10 mouse cellular contexts compared by ENCODE assay signal in genomic region chr19:45116798-45117197, GRCm38 (mm10). TPM values are rescaled to one million over a fixed set of nuclear protein-coding genes. Genes with fewer than 3 reads are reported as not detected.
DNase-seq lines count a peak whose midpoint lies in the region; ATAC-seq and TF ChIP-seq lines count a peak whose summit lies in the region.
"Had no signal": no experiment of that assay in that cellular context is flagged by ENCODE, and none has a peak within 500 bp of the region (broad histone marks: within the 10 kb centered on the region; RNA-seq: fewer than 3 reads in every experiment).

No protein-coding gene starts in this region.

- H3K9me3 ChIP-seq in heart, embryonic 10.5 days, result no peaks in the 10 kb centered on the region
- no peaks in the 10 kb centered on the region for H3K9me3 ChIP-seq in liver, embryonic 14.5 days (ENCODE audit: control insufficient read depth, low read length)
- H3K9me3 ChIP-seq: neural tube, embryonic 12.5 days had no signal

- TF ChIP-seq EP300 in liver, embryonic 14.5 days (IDR thresholded peaks at IDR 0.05; ENCODE audit: low read depth), result no peak

- H3K27me3 ChIP-seq in heart, embryonic 10.5 days (ENCODE audit: insufficient read depth, poor library complexity, severe bottlenecking), result peaks cover 58% of the 10 kb centered on the region
- no peaks in the 10 kb centered on the region for H3K27me3 ChIP-seq in liver, embryonic 14.5 days (ENCODE audit: control insufficient read depth, insufficient read depth, low read length)

- ATAC-seq in liver, embryonic 14.5 days (ENCODE audit: insufficient read depth), result no peak

- H3K36me3 ChIP-seq in heart, embryonic 10.5 days, result no peaks in the 10 kb centered on the region
- H3K36me3 ChIP-seq in liver, embryonic 14.5 days (replicated peaks; ENCODE audit: control insufficient read depth, insufficient read depth, low read depth), result no peaks in the 10 kb centered on the region
- H3K36me3 ChIP-seq: neural tube, embryonic 12.5 days had no signal

- no peak overlapping the region for H3K27ac ChIP-seq in heart, embryonic 10.5 days
- H3K27ac ChIP-seq in liver, embryonic 14.5 days, result no peak overlapping the region
- H3K27ac ChIP-seq: neural tube, embryonic 12.5 days had no signal

- DNase-seq in heart, adult 18-20 months, result peak; percentile 14 to 62
- no peak for DNase-seq in heart, embryonic 10.5 days (ENCODE audit: low spot score)
- DNase-seq in right cerebral cortex, adult 18-20 months, result peak; percentile 17
- DNase-seq in right cerebral cortex, postnatal 36 days (ENCODE audit: low spot score in 2 of 2), result no peak
- peak; percentile 43 for DNase-seq in adrenal gland, postnatal 14 days
- DNase-seq in frontal cortex, postnatal 25 days (ENCODE audit: low spot score in 2 of 2), result peak; percentile 4 to 9
- peak in 1 of 3 experiments; percentile 15 for DNase-seq in liver, embryonic 14.5 days (ENCODE audit: low read depth in 3 of 3, low spot score in 3 of 3)
- DNase-seq in thymus, postnatal 4 days, result peak; percentile 42

- peak; percentile 58 for TF ChIP-seq CTCF in liver, embryonic 14.5 days (IDR thresholded peaks at IDR 0.05; ENCODE audit: low read depth)

- H3K4me3 ChIP-seq in heart, embryonic 10.5 days, result no peak overlapping the region
- H3K4me3 ChIP-seq in liver, embryonic 14.5 days (ENCODE audit: insufficient read depth in 1 of 2, low read depth in 2 of 2, low read length in 2 of 2), result no peak overlapping the region
- H3K4me3 ChIP-seq: neural tube, embryonic 12.5 days had no signal

- no peak overlapping the region for H3K4me2 ChIP-seq in liver, embryonic 14.5 days (ENCODE audit: low read depth)
- H3K4me2 ChIP-seq: neural tube, embryonic 12.5 days had no signal

- 46% methylated on average over 1 of the region's 1 CpGs for WGBS in heart, embryonic 10.5 days
- WGBS in liver, embryonic 14.5 days (ENCODE audit: insufficient replicate concordance), result 43% methylated on average over 1 of the region's 1 CpGs

- H3K4me1 ChIP-seq in heart, embryonic 10.5 days, result peaks cover 28% of the 10 kb centered on the region
- no peaks in the 10 kb centered on the region; a peak in 2 of 4 replicates for H3K4me1 ChIP-seq in liver, embryonic 14.5 days (replicated peaks; ENCODE audit: control insufficient read depth in 2 of 2, insufficient read depth in 2 of 2, low read length in 1 of 2)

- H3K9ac ChIP-seq in liver, embryonic 14.5 days (replicated peaks), result no peak overlapping the region
- H3K9ac ChIP-seq: neural tube, embryonic 12.5 days had no signal

RNA-seq across cellular contexts. Expression of gene Tlx1, which starts 33.7 kb away (rescaled TPM):
- not detected for total RNA-seq in heart, adult 18-20 months (2021)
- polyA plus RNA-seq in heart, embryonic 10.5 days (2016; fragmentation: Nextera tagmentation; extraction: Ambion mirVana), result 1.0 and 4.1 TPM in 2 replicates
- 0.44 TPM in 1 of 2 replicates, not detected in the other for total RNA-seq in adrenal gland, postnatal 14 days (2021)
- polyA plus RNA-seq in liver, embryonic 14.5 days (2012; rRNA removed), result 0.01 TPM in 1 of 2 replicates, not detected in the other
- polyA plus RNA-seq in liver, embryonic 14.5 days (2014; fragmentation: Nextera tagmentation; extraction: Ambion mirVana), result not detected in 2 replicates
- total RNA-seq: layer of hippocampus, adult 18-20 months had no signal

RNA-seq across cellular contexts. Expression of gene Kazald1, which starts 41.8 kb away (rescaled TPM):
- total RNA-seq in heart, adult 18-20 months (2021), result 1 to 10 TPM; 3.3 to 4.1 TPM
- 3.3 and 6.3 TPM in 2 replicates for polyA plus RNA-seq in heart, embryonic 10.5 days (2016; fragmentation: Nextera tagmentation; extraction: Ambion mirVana)
- 5.7 and 6.3 TPM in 2 replicates for total RNA-seq in adrenal gland, postnatal 14 days (2021)
- 0.15 and 0.22 TPM in 2 replicates for polyA plus RNA-seq in liver, embryonic 14.5 days (2012; rRNA removed)
- 0.13 and 0.29 TPM in 2 replicates for polyA plus RNA-seq in liver, embryonic 14.5 days (2014; fragmentation: Nextera tagmentation; extraction: Ambion mirVana)

Comparison
In these comparisons a context has a peak if more than half of its experiments do, and no peak if none do; other contexts are left out.
1. DNase-seq: peak in heart, adult 18-20 months (2 of 2), right cerebral cortex, adult 18-20 months (single experiment), adrenal gland, postnatal 14 days (single experiment), frontal cortex, postnatal 25 days (2 of 2) and thymus, postnatal 4 days (single experiment); none in heart, embryonic 10.5 days (single experiment) and right cerebral cortex, postnatal 36 days (0 of 2).